Mouse (Mus musculus) adrenal gland, adult 2 months (tissue): Measurements from ENCODE around the gene Slc25a29. TPM values are rescaled to one million over a fixed set of nuclear protein-coding genes. Genes with fewer than 3 reads are reported as not detected.

Experiments
- DNase-seq: peaks from one replicate; pipeline ENCODE4 v3.0.0; 2021
- polyA plus RNA-seq: library from polyadenylated mRNA; depleted of rRNA; stranded (reverse); fragments of >200 nt; gene quantifications from 2 replicates; pipeline ENCODE4 v1.2.3, GENCODE M21; 2012
- total RNA-seq, 2 experiments: library from RNA; stranded (reverse); gene quantifications; 2 replicates each; pipeline ENCODE4 v1.2.3; 2021

The Slc25a29 gene
- total and polyA plus RNA-seq, 3 experiments: 14.0 to 111 (median 17.7) TPM

DNA sequence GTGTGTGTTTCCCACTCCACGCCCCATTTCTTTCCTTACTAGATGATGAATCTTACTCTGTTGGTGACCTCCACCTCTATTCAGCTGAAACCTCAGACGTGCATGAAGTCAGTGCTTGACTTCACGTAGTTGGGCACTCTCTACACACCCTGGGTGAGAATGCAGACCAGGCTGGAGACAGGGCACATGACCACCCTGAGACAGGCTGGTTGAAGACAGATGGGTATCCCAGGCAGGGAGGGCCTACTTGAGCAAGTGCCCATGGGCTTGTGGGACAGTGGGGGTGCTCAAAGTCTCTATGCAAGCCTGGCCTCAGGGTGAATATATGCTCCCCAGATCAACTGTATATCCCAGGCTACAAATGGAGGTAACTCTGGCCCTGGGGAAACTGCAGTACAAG, 1.3 kb downstream of the Slc25a29 start:
- DNase-seq: no peak

DNA sequence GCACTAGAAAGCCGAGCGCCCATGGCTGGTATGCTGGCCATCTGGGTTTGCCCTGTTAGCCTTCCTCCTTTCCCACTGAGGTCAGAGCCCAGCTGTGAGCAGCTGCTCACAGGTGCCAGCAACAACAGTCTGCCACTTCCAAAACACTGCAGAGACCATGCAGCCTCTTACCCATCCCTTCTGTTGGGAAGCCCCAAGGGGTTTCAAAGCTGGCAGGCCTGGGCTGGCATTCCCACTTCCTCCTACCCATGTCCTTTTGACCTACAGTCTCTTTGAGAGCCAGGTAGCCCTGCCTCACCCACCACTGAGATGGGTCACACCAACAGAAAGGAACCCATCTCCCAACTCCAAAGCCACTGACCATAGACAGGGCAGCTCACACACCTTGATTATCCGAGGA, 2.3 kb downstream of the Slc25a29 start:
- DNase-seq: no peak

DNA sequence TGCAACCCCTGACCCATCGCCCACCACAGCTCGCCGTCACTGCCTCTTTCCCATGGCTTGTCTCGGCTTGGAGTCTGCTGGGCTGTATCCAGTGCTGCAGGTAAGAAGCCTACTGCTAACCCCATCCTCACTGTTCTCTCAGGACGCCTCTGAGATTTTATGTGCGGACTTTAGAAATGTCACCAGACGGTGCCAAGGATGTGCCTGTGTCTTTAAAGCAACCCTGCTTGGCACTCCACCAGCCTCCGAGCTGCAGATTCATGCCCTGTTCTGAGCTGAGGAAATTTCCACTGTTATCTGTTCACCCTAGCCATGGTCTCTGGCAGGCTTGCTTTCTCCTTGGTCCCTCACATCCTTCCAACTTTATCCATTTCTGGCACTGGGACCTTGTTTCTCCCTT, 2.8 kb downstream of the Slc25a29 start:
- DNase-seq: peak; percentile 87

DNA sequence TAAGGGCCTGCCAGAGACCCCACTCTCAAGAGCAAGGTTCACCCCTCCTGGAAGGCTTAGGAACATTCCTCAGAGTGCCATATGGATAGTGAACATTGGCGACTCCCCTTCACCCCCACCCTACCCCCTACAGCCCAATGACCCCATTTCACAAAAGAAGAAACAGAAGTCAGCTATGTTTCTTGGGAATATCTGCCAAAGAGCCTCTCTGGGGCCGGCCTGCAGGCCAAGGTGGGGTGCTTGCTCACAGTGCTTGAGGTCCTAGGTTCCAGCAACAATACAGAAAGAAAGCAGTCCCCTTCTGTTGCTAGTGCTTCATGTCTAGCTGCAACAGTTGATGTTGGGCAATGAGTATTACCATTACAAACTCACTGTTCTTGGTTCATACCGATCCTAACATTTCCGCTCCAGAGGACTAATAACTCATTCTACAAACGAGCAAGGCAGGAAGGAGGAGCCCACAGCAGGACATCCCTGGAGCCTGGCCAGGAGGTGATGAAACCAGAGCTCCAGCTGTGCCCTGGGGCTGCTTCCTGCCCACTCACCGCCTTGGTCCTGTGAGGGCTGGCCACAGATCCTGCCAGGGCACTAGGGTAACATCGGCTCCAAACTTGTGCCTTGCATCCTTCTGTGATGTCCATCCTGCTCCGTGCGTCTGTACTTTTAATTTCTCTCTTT, 3.6 kb downstream of the Slc25a29 start:
- DNase-seq: peak; percentile 97

DNA sequence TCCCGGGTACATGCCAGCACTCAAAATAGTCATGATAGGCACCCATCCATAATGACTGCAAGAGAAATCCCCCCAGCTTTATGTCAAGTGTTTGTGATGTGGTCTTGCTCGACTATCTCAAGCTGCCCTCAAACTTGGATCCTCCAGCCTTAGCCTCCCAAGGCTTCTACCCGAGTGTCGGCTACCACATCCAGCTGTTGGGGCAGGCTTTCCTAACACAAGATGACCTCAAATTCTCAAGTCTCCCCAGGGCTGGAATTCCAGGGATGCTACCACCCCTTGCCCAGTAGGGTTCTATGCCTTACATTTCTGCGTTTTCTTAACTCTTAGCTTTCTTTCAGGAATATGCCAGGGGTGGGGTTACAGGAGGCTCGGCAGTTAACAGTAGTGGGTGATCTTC, 5.3 kb downstream of the Slc25a29 start:
- no peak for DNase-seq

DNA sequence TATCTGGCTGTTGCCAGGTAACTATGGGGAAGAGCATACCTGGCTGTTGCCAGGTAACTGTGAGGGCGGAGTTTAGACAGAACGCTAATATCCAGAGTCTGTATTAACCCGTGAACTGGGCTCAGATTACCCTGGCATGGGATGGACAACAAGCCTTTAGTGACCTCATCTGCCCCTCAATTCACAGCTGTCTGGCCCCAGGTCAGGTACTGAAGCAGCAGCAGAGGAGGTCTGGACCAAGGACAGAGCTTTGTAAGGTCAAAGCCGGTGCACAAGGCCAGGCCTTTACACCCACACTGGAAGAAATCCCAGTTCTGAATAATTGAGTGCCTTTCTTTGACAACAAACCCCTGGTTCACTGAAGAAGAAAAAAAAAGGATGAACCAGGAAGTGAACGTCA, 6.0 kb downstream of the Slc25a29 start:
- peak; percentile 81 for DNase-seq

DNA sequence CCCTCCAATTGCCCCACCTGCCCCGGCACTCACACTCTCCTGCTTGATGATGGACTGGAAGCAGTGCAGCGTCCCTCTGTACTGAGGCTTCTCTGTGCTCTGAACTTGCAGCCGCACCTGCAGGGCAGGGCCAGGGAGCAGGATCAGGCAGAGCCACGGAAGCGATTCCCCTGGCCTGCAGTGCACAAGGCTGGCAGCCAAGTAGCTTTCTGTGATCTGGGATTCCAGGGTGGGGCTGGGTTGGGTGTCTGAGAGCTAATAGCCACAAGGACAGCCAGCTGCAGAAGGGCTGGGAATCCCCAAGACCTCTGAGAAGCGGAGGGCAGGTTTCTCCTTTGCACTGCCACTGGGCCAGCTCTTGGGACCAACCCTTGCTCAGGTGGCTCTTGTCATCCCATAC, 8.0 kb downstream of the Slc25a29 start:
- no peak for DNase-seq

DNA sequence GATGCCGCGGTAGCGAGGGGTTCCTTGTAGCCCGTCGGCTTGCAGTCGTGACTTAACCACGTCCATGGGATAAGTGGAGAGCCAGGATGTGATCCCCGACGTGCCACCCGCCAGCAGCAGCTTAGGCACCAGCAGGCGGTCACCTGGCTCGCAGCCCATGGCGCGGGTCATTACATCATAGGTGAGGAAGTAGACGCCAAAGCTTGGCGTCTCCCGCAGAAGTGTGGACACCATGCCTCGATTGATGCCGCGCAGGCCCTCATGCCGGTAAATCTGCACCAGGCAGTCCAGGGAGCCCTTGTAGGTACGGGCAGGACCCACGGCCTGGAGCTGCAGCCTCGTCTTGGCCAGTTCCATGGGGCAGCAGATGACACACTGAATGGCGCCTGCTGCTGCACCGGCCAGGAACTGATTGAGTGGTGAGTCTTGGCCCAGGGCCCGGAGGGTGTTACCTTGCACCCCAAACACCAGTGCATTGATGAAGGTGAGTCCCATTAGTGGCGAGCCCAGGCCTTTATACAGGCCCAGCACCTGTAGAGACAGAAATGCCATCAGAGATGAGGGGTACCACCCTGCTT, 8.6 kb downstream of the Slc25a29 start:
- DNase-seq: no peak

DNA sequence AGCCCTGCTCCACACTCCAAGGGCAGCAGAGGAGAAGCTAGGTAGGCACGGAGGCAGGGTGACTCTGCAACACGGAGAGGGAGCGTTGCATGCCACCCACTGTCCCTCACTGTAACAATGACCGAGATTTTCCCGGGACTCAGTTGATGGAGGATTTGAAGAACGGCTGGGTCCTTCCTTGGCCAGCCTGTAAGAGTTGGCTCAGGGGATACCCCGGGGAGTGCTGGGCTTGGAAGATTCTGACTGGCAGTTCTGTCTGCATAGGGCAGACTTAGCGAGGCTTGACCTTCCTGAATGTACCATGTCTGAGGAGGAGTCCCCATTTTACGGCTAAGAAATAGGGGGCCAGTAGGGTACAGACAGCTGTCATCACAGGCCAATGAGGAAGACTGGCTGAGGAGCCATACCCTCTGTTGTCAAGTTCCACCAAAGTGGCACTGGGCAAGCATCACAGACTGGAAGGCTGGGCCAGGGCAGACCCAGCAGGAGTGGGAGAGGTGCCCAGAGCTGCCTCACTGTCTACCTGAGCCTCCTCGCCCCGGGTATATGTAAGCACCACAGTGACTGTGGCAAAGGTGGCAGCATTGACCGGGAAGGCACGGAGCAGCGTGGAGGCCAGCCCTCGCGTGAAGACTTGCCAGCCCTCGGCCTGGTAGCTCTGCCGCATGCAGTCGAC, 9.3 kb downstream of the Slc25a29 start:
- DNase-seq: no peak

DNA sequence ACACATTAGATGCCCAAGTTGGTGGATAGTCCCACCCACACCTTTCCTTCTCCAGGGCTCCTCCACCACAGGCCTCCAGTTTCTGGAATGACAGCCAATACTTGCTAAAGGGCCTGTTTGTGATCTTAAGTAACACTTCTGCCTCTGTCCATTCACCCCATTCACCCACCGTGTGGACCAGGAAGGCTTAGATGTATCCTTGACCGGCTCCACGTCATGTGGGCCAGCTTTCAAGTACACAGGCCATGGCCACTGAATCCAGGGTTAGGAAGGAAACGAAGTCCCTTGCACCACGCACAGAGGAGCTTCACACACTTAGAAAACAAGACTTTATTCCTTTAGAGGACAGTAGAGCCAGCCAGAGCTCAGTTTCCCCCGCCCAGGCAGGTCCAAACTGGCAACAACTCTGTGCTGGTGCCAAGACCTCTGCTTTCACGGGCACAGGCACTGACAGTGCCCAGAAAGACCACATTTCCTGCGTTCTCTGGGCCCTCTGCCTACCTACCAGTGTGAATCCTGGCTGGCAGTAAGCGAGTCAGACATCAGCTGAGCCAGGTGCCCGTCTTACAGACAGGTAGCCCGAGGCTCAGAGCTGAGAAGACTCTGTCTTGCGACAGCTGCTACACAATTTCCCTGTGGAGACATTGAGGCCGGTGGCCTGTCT, 10.0 kb downstream of the Slc25a29 start:
- no peak for DNase-seq

DNA sequence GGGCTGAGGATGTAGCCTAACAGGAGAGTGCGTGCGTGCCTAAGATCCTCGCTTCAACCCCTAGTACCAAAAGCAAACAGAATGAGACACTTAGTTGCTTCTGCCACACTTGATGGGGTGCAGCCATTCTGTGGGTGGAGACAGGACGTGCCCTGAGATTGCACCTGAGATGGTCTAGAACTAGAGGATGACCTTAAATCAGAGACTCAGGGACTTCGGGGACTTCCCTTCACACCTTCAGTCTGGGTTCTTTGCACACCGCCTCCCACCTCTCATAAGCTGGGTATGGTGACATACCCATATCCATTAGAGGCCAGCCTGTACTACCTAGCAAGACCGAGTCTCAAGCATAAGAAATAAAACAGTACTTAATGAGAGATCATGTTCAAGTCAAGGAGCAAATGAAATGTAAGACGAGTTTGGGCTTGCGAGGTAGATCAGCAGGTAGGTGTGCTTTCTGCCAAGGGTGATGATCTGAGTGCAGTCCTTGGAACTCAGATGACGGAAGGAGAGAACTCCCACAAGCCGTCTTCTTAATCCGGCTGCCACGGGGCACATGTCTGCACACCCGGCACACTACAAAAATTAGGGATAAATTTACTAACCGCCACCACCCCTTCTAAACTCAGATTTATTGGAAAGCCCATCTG, 11.3 kb downstream of the Slc25a29 start:
- no peak for DNase-seq

DNA sequence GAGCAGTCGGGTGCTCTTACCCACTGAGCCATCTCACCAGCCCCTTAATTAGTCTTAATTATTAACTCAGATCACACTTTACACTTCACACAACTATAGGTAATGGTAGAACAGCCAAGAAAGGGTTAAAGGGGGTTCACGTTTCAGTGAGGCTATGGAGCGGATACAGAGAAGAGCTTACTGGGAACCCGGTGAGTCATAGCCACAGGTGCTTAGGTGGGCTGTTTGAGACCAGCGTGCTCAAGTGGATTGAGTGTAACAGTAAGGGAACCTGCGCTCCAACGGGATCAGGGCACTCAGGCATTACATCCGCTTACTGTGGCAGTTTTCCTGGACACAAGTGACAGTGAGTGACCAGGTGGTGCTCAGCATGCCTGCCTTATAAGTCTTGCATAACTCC, 12.6 kb downstream of the Slc25a29 start:
- DNase-seq: no peak

DNA sequence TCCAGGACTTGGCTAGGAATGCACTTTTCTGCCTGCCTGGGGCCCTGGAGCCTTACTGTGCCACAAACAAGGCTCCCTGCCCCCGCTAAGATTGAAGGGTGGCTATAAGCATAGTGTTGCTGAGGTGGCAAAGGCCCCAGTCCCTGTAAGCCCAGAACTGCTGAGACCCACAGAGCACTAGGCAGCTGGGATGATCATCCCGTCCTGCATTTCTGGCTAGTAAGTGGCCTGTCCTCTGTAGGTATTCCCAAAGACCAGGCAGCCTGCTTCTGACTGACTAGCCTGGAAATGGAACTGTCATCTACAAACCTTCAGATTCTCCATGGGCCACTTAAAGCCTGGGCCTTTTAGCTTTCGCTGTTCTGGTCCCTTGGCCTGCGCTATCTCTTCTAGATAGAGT, 15.2 kb downstream of the Slc25a29 start:
- no peak for DNase-seq

DNA sequence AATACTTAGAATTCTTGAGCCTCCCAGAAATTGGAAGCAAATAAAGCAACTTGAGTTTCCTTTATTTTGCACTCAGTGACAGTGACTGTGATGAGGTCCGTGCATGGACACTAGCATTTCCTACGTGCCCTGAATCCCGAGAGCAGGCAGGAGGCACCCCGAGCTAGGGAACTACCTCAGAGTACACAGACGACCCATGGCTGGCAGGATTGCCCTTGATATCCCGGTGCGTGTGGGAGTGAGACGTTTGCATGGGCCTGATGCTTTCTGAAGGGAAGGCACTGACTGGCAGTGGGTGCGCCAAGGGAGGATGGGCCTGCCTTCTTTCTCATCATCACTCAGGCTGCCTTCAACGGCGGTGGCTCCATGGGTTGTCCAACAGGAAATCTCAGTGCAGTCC, 19.1 kb downstream of the Slc25a29 start:
- DNase-seq: no peak

DNA sequence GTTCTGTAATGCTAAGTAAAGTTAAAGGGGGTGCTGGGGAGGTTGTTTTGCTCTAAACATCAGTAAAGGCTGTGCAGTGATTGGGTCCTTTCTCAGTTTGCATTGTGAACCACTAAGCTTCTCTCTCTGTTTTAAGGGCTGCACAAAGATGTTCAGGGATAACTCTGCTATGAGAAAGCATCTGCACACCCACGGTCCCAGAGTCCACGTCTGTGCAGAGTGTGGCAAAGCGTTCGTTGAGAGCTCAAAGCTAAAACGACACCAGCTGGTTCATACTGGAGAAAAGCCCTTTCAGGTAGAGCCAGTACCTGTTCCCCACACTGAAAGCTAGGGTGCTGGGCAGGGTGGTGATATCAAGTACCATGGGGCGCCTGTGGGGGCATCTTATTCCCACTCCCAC, 21.2 kb downstream of the Slc25a29 start:
- DNase-seq: no peak

DNA sequence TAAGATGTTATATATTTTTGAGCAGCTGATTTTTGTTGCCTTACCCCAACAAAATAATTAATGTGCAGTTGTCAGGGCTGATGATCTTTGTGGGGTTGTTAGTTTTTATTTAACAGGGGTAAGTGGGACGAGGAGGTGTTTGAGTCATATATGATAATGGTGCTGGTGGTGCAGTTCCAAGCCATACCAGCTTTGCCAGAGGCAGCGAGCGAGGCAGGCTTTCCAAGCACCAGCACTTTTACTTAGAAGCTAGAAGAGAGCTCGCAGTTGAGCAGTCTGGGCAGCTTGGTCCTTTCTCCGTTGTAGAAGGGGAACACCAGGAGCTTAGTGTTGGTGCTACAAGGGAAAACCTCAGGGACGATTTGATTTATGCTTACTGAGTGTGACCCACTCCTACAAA, 23.2 kb downstream of the Slc25a29 start:
- no peak for DNase-seq

DNA sequence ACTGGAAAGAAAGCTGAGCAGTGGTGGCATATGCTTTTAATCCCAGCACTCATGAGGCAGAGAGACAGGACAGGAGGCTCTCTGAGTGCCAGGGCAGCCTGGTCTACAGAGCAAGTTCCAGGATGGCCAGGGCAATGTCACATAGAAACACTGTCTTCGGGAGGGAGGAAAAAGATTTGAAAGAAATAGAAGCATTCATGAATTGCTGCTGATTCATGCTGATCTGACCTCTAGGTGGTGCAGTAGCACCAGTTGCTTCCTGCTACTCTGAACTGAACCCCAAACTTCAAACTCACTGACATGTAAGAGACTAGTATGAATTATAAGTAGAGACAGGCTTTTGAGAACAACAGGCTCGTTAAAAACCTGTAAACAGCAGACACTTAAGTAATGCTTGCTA, 24.6 kb downstream of the Slc25a29 start:
- peak; percentile 45 for DNase-seq

DNA sequence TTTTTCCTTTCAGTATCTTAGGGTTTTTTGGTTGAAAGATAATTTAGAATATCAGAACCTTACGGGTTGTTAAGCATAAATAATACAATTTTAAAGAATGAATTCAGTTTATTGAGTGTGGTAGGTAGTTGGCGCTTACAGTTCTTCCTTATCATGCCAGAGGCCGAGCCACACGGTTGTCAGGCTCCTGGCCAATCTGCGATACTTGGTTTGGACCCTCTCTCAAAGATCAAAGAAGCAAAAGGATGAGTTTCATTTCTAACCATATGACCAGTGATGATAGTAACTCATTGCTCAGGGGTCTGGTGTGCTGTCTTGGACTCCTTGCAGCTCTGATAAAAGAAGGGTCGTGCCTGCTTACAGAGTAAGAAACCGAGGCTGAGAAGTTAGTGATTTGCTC, 25.4 kb downstream of the Slc25a29 start:
- no peak for DNase-seq

DNA sequence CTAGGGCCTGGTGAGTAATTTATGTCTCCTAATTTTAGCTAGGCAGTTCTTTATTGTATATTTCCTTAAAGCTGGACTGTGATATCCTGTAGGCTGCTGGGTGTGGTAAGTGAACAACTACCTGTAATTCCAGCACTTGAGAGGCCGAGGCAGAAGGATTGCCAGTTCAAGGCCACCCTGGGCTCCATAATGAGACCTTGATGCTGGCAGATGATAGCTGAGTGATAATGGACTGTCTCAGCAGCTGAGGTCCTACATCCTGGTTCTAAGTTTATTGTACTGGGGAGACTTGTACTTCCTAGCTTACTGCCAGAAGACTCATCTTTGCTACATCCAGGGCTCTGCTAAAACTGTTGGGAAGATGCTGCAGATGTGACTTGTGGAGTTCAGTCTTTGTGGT, 25.9 kb downstream of the Slc25a29 start:
- peak; percentile 45 for DNase-seq

DNA sequence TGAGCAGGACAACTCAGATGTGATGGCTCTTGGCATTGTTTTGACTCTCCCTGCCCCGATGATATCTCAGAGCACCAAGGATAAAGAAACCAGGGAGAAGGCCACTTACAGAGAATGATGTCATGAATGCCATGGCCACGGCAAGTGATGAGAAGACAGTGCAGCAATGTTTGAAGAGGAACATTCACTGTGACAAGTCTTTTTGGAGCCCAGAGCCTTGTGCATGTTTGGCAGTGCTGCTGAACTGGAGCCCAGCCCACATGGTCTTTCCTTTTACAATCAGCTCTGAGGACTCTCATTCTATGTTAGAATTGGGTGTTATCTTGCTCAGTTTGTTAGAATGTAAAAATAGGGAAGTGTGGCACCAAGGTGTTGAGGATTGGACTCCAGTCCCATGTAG, 27.2 kb downstream of the Slc25a29 start:
- peak; percentile 83 for DNase-seq

DNA sequence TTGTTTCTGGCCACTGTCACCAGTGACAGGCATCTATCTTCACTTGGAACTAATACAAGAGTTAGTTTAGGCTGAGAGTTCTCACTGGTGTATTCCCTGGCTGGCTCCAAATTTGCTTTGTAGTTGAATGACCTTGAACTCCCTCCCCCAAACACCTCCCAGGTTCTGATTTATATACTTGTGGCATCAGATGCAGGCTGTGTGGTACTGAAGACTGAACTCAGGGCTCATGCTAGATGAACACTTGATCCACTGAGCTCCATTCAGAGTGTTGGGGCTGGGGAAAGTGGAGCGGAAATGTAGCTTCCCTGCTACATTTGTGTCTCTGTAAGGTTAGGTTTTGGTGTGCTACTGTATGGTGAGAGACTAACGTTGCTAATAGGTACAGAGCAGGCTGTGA, 31.3 kb downstream of the Slc25a29 start:
- no peak for DNase-seq

DNA sequence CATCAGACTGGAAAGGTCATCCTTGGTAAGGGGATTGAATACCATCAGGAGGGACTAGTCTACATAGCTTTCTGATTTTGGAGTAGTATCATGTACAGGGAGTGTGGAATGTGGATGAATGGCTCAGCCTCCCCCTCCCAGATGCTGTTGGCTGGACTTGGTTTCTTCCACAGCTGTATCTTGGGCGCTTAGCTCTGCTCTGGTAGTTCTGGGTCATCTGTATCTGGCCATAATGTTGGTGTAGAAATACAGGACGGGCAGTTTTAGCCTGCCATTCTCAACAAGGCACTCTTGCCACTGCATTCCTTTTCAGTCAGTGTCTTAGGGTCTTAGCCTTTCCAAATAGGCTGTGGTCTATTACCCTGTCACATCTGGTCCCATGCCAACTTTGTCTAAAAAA, 34.1 kb downstream of the Slc25a29 start:
- DNase-seq: no peak
